Mouse (Mus musculus): ENCODE results near the gene Ptprs.

DNA sequence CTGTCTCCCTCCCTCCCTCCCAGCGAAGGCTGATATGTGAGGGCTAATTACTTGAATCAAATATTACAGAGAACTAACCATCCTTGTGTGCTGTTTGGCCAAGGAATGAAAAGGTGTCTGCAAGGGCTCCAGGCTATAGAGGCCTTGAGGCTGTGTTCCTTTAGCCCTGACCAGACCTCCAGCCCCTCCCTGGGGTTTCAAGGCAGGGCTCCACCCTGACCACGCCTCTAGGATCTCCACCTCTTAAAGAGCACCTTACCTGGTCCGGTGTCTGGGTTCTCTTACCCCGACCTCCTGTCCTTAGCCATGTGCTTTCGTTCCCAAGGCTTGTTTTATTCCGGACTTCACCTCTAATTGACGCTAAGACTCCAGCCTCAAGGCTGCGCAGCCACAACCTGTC is 66.5 kb downstream of the Ptprs start:
- no peak for TF ChIP-seq CTCF (conservative IDR thresholded peaks at IDR 0.05; ENCODE audit: low read length)
- no peak for TF ChIP-seq POU5F1 (IDR thresholded peaks at IDR 0.05; ENCODE audit: borderline replicate concordance, low read length)
